Mouse (Mus musculus) kidney, embryonic 14.5 days (tissue): Measurements from ENCODE around the gene Scarf2. TPM values are rescaled to one million over a fixed set of nuclear protein-coding genes. Genes with fewer than 3 reads are reported as not detected.
A peak's percentile ranks its signal among the peaks of the same experiment; 100 is the strongest.

ENCODE experiments used
- ATAC-seq: fragments of 200-750 bp; cut with Nextera tagmentation; 2 replicates; pipeline ENCODE4 v1.8.0; 2017; ENCODE audit warnings: moderate number of reproducible peaks, mild to moderate bottlenecking, moderate TSS enrichment, moderate library complexity; ENCODE audit not compliant: low FRiP score, low TSS enrichment
- H3K27ac ChIP-seq: fragments of 300-500 bp; sonication (generic); 2 replicates; pipeline ENCODE4 v1.5.1; 2014; ENCODE audit warnings: low read depth, mild to moderate bottlenecking, low read length, moderate library complexity, mixed read lengths
- H3K27me3 ChIP-seq: fragments of 300-500 bp; sonication (generic); 2 replicates; pipeline ENCODE4 v1.6.1; 2014; ENCODE audit warnings: mild to moderate bottlenecking, low read length; ENCODE audit not compliant: control insufficient read depth, insufficient read depth
- H3K36me3 ChIP-seq: fragments of 300-500 bp; sonication (generic); 2 replicates; pipeline ENCODE4 v1.6.1; 2014; ENCODE audit warnings: low read length, mixed read lengths; ENCODE audit not compliant: control insufficient read depth, insufficient read depth
- H3K4me1 ChIP-seq: fragments of 300-500 bp; sonication (generic); 2 replicates; pipeline ENCODE4 v1.6.1; 2014; ENCODE audit warnings: low read length, mixed read lengths; ENCODE audit not compliant: control insufficient read depth, insufficient read depth
- H3K4me2 ChIP-seq: fragments of 300-500 bp; sonication (generic); replicated peaks from 2 replicates; pipeline ENCODE4 v1.6.1; 2014; ENCODE audit warnings: low read depth, mild to moderate bottlenecking, low read length
- H3K4me3 ChIP-seq: fragments of 300-500 bp; sonication (generic); 2 replicates; pipeline ENCODE4 v1.5.1; 2014; ENCODE audit warnings: mild to moderate bottlenecking, low read length
- H3K9ac ChIP-seq: fragments of 300-500 bp; sonication (generic); 2 replicates; pipeline ENCODE4 v1.6.1; 2014; ENCODE audit warnings: low read depth, mild to moderate bottlenecking, low read length, moderate library complexity
- H3K9me3 ChIP-seq: fragments of 300-500 bp; sonication (generic); 2 replicates; pipeline ENCODE4 v1.6.1; 2016; ENCODE audit warnings: low read length; ENCODE audit not compliant: control insufficient read depth
- WGBS: fragments of 180-500 bp; shearing (Covaris S2); extraction: QIAGEN DNeasy Blood & Tissue Kit; methylation state at CpG from one replicate; pipeline ENCODE4 v1.1.7; 2014; 5-methylcytosine and 5-hydroxymethylcytosine counted together
- polyA plus RNA-seq: library from polyadenylated mRNA; unstranded; fragments of >200 nt; fragmentation: Nextera tagmentation; extraction: Ambion mirVana; gene quantifications from 2 replicates; pipeline ENCODE4 v1.2.1, GENCODE M21; 2014

Gene Scarf2
- polyA plus RNA-seq, 1 experiment from 2014 or later: 17.2 TPM

- Histone ChIP-seq H3K36me3 (peaks cover 21% of the 10 kb centered on the region; the same call in 1 of the 2 replicates), H3K4me3 (peak overlapping the region; percentile 73)
- WGBS: 26% methylated on average over 1 of the region's 1 CpGs
Measured at GRCm38 (mm10) chr16:17761074-17761473, 36.0 kb upstream of the Scarf2 start.

DNA sequence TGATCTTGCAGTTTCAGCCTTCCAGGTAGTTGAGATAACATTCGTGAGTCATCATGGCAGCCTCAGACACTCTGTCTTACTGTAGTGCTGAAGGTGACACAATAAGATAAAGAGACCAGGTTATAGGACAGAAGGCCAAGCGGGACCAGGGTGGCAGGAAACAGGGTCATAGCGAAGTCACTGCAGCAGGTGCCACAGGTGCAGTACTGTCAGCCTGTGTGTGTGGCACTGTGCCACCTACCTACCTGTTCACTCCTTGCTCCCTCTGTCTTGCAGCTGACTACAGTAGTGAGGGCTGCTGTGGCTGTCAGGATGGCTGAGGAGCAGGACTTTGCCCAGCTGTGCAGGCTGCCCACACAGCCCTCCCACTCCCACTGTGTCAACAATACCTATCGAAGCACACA, 33.0 kb upstream of the Scarf2 start:
- no peaks in the 10 kb centered on the region for H3K27me3 ChIP-seq
- ATAC-seq: no peak
- H3K9me3 ChIP-seq: no peaks in the 10 kb centered on the region
- no peak overlapping the region for H3K27ac ChIP-seq
- H3K36me3 ChIP-seq: peaks cover 40% of the 10 kb centered on the region; the same call in 1 of the 2 replicates
- no peak overlapping the region for H3K4me3 ChIP-seq
- WGBS: 65% methylated on average over 4 of the region's 4 CpGs
- peaks cover 9% of the 10 kb centered on the region; the same call in 1 of the 2 replicates for H3K4me1 ChIP-seq
- no peak overlapping the region for H3K4me2 ChIP-seq
- no peak overlapping the region for H3K9ac ChIP-seq

More at GRCm38 (mm10) chr16:17761074-17761473, 36.0 kb upstream of the Scarf2 start:
- Histone ChIP-seq H3K9ac (no peak overlapping the region; the same call in 1 of the 2 replicates), H3K4me2 (peak overlapping the region; percentile 95; the same call in 1 of the 2 replicates), H3K9me3 (no peaks in the 10 kb centered on the region), H3K27ac (no peak overlapping the region), H3K4me1 (peaks cover 9% of the 10 kb centered on the region; the same call in 1 of the 2 replicates), H3K27me3 (no peaks in the 10 kb centered on the region)
- peak; percentile 21; the same call in 1 of the 2 replicates for ATAC-seq

DNA sequence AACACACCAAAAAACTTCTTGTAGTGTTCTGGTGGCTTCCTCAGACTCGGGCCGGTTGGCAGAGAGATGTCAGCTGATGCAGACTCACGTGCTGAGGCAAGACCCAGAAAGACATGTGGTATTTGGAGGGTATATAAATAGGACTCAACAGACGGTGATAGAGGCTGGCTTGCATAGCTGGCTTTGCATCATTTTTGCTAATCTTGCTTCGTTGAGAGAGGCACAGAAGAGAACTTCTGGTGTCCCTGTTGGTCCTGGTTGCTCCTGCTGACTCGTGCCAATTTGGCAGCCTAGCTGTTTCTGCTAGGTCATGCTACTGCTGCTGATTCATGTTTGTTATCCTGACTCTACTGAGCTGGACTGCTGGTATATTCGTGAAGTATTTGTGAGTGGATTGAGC, 28.2 kb upstream of the Scarf2 start:
- WGBS: 89% methylated on average over 7 of the region's 7 CpGs

GRCm38 (mm10) chr16:17771117-17771865, 25.8 kb upstream of the Scarf2 start:
- WGBS: 79% methylated on average over 4 of the region's 4 CpGs
- no peak for ATAC-seq
- H3K27ac ChIP-seq: no peak overlapping the region
- H3K4me1 ChIP-seq: no peaks in the 10 kb centered on the region
- no peak overlapping the region for H3K9ac ChIP-seq
- H3K36me3 ChIP-seq: peaks cover 56% of the 10 kb centered on the region
- H3K4me3 ChIP-seq: no peak overlapping the region
- H3K9me3 ChIP-seq: no peaks in the 10 kb centered on the region
- H3K27me3 ChIP-seq: no peaks in the 10 kb centered on the region
- H3K4me2 ChIP-seq: no peak overlapping the region

More for the DNA sequence above, 28.2 kb upstream of the Scarf2 start:
- no peaks in the 10 kb centered on the region for H3K9me3 ChIP-seq
- H3K36me3 ChIP-seq: peaks cover 62% of the 10 kb centered on the region
- no peak overlapping the region for H3K9ac ChIP-seq
- H3K27ac ChIP-seq: no peak overlapping the region
- H3K27me3 ChIP-seq: no peaks in the 10 kb centered on the region
- H3K4me3 ChIP-seq: no peak overlapping the region
- H3K4me1 ChIP-seq: no peaks in the 10 kb centered on the region
- ATAC-seq: no peak
- H3K4me2 ChIP-seq: no peak overlapping the region

- peaks cover 66% of the 10 kb centered on the region for H3K36me3 ChIP-seq
Measured at GRCm38 (mm10) chr16:17776828-17777227, 20.3 kb upstream of the Scarf2 start.

GRCm38 (mm10) chr16:17778223-17778622, 18.9 kb upstream of the Scarf2 start:
- Histone ChIP-seq H3K27me3 (no peaks in the 10 kb centered on the region), H3K36me3 (peaks cover 59% of the 10 kb centered on the region), H3K4me1 (no peaks in the 10 kb centered on the region), H3K4me3 (no peak overlapping the region), H3K27ac (no peak overlapping the region), H3K9me3 (no peaks in the 10 kb centered on the region), H3K9ac (no peak overlapping the region), H3K4me2 (no peak overlapping the region)
- no peak for ATAC-seq
- 81% methylated on average over 4 of the region's 4 CpGs for WGBS

More at GRCm38 (mm10) chr16:17776828-17777227, 20.3 kb upstream of the Scarf2 start:
- Histone ChIP-seq H3K9ac (no peak overlapping the region), H3K4me2 (no peak overlapping the region), H3K4me1 (no peaks in the 10 kb centered on the region), H3K4me3 (no peak overlapping the region), H3K27me3 (no peaks in the 10 kb centered on the region), H3K27ac (no peak overlapping the region), H3K9me3 (no peaks in the 10 kb centered on the region)
- no peak for ATAC-seq
- WGBS: 68% methylated on average over 11 of the region's 11 CpGs

- WGBS: 76% methylated on average over 1 of the region's 1 CpGs
- peaks cover 66% of the 10 kb centered on the region for H3K36me3 ChIP-seq
- no peak overlapping the region for H3K9ac ChIP-seq
- H3K4me2 ChIP-seq: no peak overlapping the region
- H3K9me3 ChIP-seq: no peaks in the 10 kb centered on the region
- no peak for ATAC-seq
- H3K4me3 ChIP-seq: no peak overlapping the region
- no peaks in the 10 kb centered on the region for H3K27me3 ChIP-seq
- no peak overlapping the region for H3K27ac ChIP-seq
- no peaks in the 10 kb centered on the region for H3K4me1 ChIP-seq
Measured at GRCm38 (mm10) chr16:17779692-17780091, 17.4 kb upstream of the Scarf2 start.

GRCm38 (mm10) chr16:17785337-17785736, 11.7 kb upstream of the Scarf2 start:
- 61% methylated on average over 3 of the region's 3 CpGs for WGBS
- Histone ChIP-seq H3K9me3 (no peaks in the 10 kb centered on the region), H3K9ac (no peak overlapping the region), H3K4me1 (no peaks in the 10 kb centered on the region), H3K27me3 (no peaks in the 10 kb centered on the region), H3K4me2 (no peak overlapping the region), H3K36me3 (peaks cover 71% of the 10 kb centered on the region), H3K27ac (no peak overlapping the region), H3K4me3 (no peak overlapping the region)
- no peak for ATAC-seq

GRCm38 (mm10) chr16:17792728-17793127, 4.4 kb upstream of the Scarf2 start:
- Histone ChIP-seq H3K4me1 (0 out of 2 replicates have a peak, but pooled peaks cover 1% of the 10 kb centered on the region), H3K36me3 (peaks cover 48% of the 10 kb centered on the region)
- WGBS: 71% methylated on average over 3 of the region's 3 CpGs

More at GRCm38 (mm10) chr16:17792728-17793127, 4.4 kb upstream of the Scarf2 start:
- no peak overlapping the region for H3K27ac ChIP-seq
- no peaks in the 10 kb centered on the region; the same call in 1 of the 2 replicates for H3K27me3 ChIP-seq
- no peak overlapping the region for H3K9ac ChIP-seq
- H3K4me2 ChIP-seq: no peak overlapping the region
- no peaks in the 10 kb centered on the region for H3K9me3 ChIP-seq
- H3K4me3 ChIP-seq: no peak overlapping the region
- ATAC-seq: no peak
